Mouse (Mus musculus): ENCODE measurements around the gene Ints3. TPM values are rescaled to one million over a fixed set of nuclear protein-coding genes. Genes with fewer than 3 reads are reported as not detected.

The Ints3 gene
- 39.3 TPM for polyA plus RNA-seq (2012; fragmentation: generic; extraction: Trizol)
- long read RNA-seq, experiment 1, full-length matches to known transcripts, result 2 of 12 reads
- long read RNA-seq, experiment 1, partial matches to known transcripts, result 5 of 12 reads
- long read RNA-seq, experiment 1, other reads (novel, unspliced or antisense), result 5 of 12 reads
- long read RNA-seq, experiment 2, full-length matches to known transcripts, result 346 of 398 reads
- long read RNA-seq, experiment 2, partial matches to known transcripts, result 16 of 398 reads
- long read RNA-seq, experiment 2, other reads (novel, unspliced or antisense), result 36 of 398 reads

DNA sequence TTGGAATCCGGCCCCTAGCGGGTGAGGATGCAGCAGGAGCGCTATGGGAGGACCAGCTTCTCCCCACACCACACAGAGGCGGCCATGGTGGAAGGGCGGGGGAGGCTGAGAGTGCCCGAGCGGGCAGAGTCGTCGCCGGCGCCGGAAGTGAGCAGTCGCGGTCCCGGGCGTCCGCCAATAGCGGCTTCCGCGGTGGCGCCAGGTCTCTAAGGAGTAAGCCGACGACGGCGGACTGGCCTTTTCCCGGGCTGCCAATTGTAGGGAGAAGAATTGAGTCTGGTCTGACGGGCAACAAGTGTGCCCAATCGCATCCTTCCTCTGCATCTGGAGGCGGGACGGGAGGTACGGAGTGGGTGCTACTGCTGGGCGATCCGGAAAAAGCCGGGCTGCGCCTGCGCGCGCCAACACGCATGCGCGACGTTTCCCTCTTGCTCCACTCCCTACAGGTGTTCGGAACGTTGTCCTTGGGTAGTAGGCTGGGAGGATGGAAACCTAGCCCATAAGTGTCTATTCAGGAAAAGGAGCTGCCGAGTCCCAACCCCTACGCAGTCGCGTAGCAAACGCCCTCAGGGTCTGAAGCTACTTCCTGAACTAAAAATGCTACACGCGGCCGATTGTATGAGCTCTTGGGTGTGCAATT is at the start of gene Ints3:
TSS of gene Ints3 (minus strand) at position 242 of the 640 bp plus-strand sequence.
- Histone ChIP-seq H3K36me3 (ENCODE audit: control insufficient read depth, insufficient read depth) (peaks cover 22% of the 10 kb centered on the region), H3K4me3 (ENCODE audit: insufficient read depth, poor library complexity, severe bottlenecking) (peak within 1 kb of the TSS; percentile 84), H3K79me3 (ENCODE audit: low read depth) (peaks cover 16% of the 10 kb centered on the region), H3ac (ENCODE audit: control insufficient read depth, insufficient read length, low read depth) (peak within 1 kb of the TSS; percentile 88), H3K27me3 (ENCODE audit: control insufficient read depth, insufficient read depth, insufficient read length) (no peaks in the 10 kb centered on the region), H3K79me2 (ENCODE audit: control insufficient read depth, insufficient read depth) (peaks cover 40% of the 10 kb centered on the region)
- TF ChIP-seq CTCF (IDR thresholded peaks at IDR 0.05; ENCODE audit: control insufficient read depth, insufficient read depth, insufficient read length), result no peak
- no peak for TF ChIP-seq FOSL1 (IDR thresholded peaks at IDR 0.05; ENCODE audit: insufficient read depth, low read length, poor library complexity, severe bottlenecking)
- no peak for TF ChIP-seq MYOG (IDR thresholded peaks at IDR 0.05; ENCODE audit: control insufficient read depth, extremely low read depth, insufficient read length)
- no peak for TF ChIP-seq MYOD1 (IDR thresholded peaks at IDR 0.05; ENCODE audit: control insufficient read depth, insufficient read length, low read depth)
- peak; percentile 16 for TF ChIP-seq MAX (IDR thresholded peaks at IDR 0.05)
- no peak for TF ChIP-seq USF1 (IDR thresholded peaks at IDR 0.05; ENCODE audit: low read depth)

DNA sequence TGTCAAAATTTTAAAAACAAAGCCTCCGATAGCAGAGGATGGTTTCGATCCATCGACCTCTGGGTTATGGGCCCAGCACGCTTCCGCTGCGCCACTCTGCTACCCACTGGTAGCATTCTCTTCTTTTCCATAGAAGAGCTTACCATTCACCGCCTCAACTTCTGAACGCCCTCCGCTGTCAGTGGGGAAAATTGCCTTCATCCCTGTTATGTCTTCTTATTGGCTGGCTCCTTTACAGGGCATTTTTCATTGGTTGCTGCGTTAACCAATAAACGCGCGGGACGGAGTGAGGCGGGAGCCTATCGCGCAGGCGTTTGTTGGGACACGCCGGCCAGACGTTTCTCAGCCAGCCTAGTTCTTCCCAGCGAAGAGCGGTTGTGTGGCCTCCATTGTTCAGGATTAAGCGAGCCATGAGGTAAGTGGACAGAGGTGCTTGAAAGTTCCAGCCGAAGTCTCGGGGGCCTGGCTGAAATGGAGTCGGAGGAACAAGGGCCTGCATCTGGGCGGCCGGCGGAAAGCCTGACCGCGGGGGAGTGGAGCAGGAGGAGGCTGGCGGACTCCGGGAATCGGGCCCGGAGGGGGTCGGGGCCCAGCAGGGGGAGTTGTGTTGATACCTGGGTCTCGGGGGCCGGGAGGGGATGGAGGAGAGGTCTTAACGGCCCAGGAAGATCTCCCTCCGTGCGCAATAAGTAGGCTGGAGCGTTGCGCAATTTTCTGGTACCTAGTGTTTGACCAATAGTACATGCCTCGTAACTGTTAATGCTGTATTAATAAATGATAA is 42.6 kb upstream of the Ints3 start, which contains the start of gene Ilf2:
TSS of gene Ilf2 (plus strand) at position 296 of the 781 bp plus-strand sequence.
- H3ac ChIP-seq (ENCODE audit: control insufficient read depth, insufficient read length, low read depth), result peak within 1 kb of the TSS; percentile 63
- peaks cover 43% of the 10 kb centered on the region for H3K79me3 ChIP-seq (ENCODE audit: low read depth)
- TF ChIP-seq CEBPB (IDR thresholded peaks at IDR 0.05; ENCODE audit: low read depth) (peak; percentile 96), MYOG (IDR thresholded peaks at IDR 0.05; ENCODE audit: control insufficient read depth, extremely low read depth, insufficient read length) (no peak)
- no peaks in the 10 kb centered on the region for H3K27me3 ChIP-seq (ENCODE audit: control insufficient read depth, insufficient read depth, insufficient read length)
- H3K79me2 ChIP-seq (ENCODE audit: control insufficient read depth, insufficient read depth), result peaks cover 50% of the 10 kb centered on the region
- peak within 1 kb of the TSS; percentile 93 for H3K4me3 ChIP-seq (ENCODE audit: insufficient read depth, poor library complexity, severe bottlenecking)
- H3K36me3 ChIP-seq (ENCODE audit: control insufficient read depth, insufficient read depth), result peaks cover 31% of the 10 kb centered on the region

DNA sequence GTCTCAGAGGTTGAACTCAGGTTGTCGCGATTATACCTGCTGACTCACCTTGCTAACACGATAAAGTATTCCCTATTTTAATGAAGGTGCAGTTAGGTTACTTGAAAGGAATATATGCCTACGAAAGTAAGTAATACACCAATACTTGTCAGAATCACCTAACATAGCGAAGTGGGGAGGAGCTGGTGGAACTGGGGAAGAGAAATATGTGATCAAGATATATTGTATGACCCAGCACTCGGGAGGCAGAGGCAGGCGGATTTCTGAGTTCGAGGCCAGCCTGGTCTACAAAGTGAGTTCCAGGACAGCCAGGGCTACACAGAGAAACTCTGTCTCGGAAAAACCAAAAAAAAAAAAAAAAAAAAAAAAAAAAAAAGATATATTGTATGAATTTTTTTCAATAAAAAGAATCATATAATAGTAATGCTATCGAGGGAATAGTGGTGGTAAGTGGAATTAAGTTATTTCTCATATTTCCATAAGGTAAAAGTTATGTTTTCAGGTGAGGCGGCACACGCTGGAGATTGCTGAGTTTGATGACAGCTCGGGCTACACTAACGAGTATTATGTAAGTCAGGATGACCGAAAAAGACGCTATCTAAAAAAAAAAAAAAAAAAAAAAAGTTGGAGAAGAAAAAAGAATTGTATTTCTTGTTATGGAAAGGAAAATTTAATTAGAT is 41.9 kb upstream of the Ints3 start:
- Histone ChIP-seq H3K79me3 (ENCODE audit: low read depth) (peaks cover 40% of the 10 kb centered on the region), H3ac (ENCODE audit: control insufficient read depth, insufficient read length, low read depth) (no peak overlapping the region), H3K79me2 (ENCODE audit: control insufficient read depth, insufficient read depth) (peaks cover 43% of the 10 kb centered on the region), H3K36me3 (ENCODE audit: control insufficient read depth, insufficient read depth) (peaks cover 24% of the 10 kb centered on the region), H3K27me3 (ENCODE audit: control insufficient read depth, insufficient read depth, insufficient read length) (no peaks in the 10 kb centered on the region), H3K4me3 (ENCODE audit: insufficient read depth, poor library complexity, severe bottlenecking) (peak overlapping the region; percentile 21)
- TF ChIP-seq MAX (IDR thresholded peaks at IDR 0.05) (no peak), FOSL1 (IDR thresholded peaks at IDR 0.05; ENCODE audit: insufficient read depth, low read length, poor library complexity, severe bottlenecking) (no peak), CTCF (IDR thresholded peaks at IDR 0.05; ENCODE audit: control insufficient read depth, insufficient read depth, insufficient read length) (no peak), MYOG (IDR thresholded peaks at IDR 0.05; ENCODE audit: control insufficient read depth, extremely low read depth, insufficient read length) (no peak), USF1 (IDR thresholded peaks at IDR 0.05; ENCODE audit: low read depth) (no peak), CEBPB (IDR thresholded peaks at IDR 0.05; ENCODE audit: low read depth) (no peak)

DNA sequence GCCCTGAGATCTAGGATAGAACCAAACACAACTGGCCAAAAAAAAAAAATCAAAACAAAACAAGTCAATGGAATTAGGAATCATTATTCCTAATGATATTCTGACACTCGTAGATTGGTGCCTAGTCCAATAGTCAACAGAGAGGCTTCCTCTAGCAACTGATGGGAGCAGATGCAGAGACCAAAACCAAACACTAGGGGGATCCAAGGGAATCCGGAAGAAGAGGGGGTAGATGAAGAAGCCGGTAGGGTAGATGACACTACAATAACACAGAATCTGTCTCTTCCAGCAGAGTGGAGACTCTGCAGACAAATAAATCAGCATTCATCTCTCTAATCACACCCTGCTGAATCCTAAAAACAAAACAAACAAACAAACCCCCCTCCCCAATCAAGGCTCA is 38.8 kb upstream of the Ints3 start:
- peaks cover 13% of the 10 kb centered on the region for H3K79me2 ChIP-seq (ENCODE audit: control insufficient read depth, insufficient read depth)
- H3ac ChIP-seq (ENCODE audit: control insufficient read depth, insufficient read length, low read depth), result no peak overlapping the region
- H3K27me3 ChIP-seq (ENCODE audit: control insufficient read depth, insufficient read depth, insufficient read length), result no peaks in the 10 kb centered on the region
- no peak for TF ChIP-seq CTCF (IDR thresholded peaks at IDR 0.05; ENCODE audit: control insufficient read depth, insufficient read depth, insufficient read length)
- no peak for TF ChIP-seq MYOG (IDR thresholded peaks at IDR 0.05; ENCODE audit: control insufficient read depth, extremely low read depth, insufficient read length)
- TF ChIP-seq MAX (IDR thresholded peaks at IDR 0.05), result no peak
- TF ChIP-seq USF1 (IDR thresholded peaks at IDR 0.05; ENCODE audit: low read depth), result no peak
- no peak for TF ChIP-seq CEBPB (IDR thresholded peaks at IDR 0.05; ENCODE audit: low read depth)
- TF ChIP-seq MYOD1 (IDR thresholded peaks at IDR 0.05; ENCODE audit: control insufficient read depth, insufficient read length, low read depth), result no peak
- TF ChIP-seq FOSL1 (IDR thresholded peaks at IDR 0.05; ENCODE audit: insufficient read depth, low read length, poor library complexity, severe bottlenecking), result no peak
- H3K79me3 ChIP-seq (ENCODE audit: low read depth), result peaks cover 12% of the 10 kb centered on the region
- H3K4me3 ChIP-seq (ENCODE audit: insufficient read depth, poor library complexity, severe bottlenecking), result no peak overlapping the region
- no peaks in the 10 kb centered on the region for H3K36me3 ChIP-seq (ENCODE audit: control insufficient read depth, insufficient read depth)

DNA sequence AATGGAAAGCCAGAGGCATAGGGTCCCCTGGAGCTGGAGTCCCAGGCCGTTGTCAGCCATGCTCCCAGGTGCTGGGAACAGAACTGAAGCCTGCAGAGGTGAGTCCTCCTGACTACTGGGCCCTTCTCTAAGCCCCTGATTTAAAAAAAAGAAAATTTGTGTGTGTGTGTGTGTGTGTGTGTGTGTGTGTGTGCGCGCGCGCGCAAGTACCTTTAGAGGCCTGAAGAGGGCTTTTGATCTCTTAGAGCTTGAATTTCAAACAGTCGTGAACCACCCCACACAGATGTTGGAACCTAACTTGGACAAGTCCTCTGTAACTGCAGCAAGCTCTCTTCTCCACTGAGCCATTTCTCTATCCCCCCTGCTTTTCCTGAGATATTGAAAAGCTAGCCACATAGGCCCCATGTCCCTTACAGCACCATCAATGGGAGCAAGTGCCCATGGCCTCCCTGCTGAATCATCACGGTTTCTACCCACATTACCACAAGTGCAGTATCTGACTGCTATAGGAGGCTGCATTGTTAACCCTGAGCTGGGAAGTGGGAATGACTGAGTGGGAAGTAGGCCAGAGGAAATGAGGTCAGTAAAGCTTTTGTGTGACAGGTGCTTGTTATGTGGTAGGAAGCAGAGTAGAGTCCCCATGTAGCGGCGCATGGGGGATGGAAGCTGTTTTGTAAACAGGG is 34.3 kb upstream of the Ints3 start:
- no peak overlapping the region for H3K4me3 ChIP-seq (ENCODE audit: insufficient read depth, poor library complexity, severe bottlenecking)
- H3K36me3 ChIP-seq (ENCODE audit: control insufficient read depth, insufficient read depth), result no peaks in the 10 kb centered on the region
- H3ac ChIP-seq (ENCODE audit: control insufficient read depth, insufficient read length, low read depth), result no peak overlapping the region
- no peak for TF ChIP-seq MAX (IDR thresholded peaks at IDR 0.05)
- no peak for TF ChIP-seq CTCF (IDR thresholded peaks at IDR 0.05; ENCODE audit: control insufficient read depth, insufficient read depth, insufficient read length)
- no peak for TF ChIP-seq USF1 (IDR thresholded peaks at IDR 0.05; ENCODE audit: low read depth)
- TF ChIP-seq FOSL1 (IDR thresholded peaks at IDR 0.05; ENCODE audit: insufficient read depth, low read length, poor library complexity, severe bottlenecking), result no peak
- no peak for TF ChIP-seq CEBPB (IDR thresholded peaks at IDR 0.05; ENCODE audit: low read depth)
- no peak for TF ChIP-seq MYOD1 (IDR thresholded peaks at IDR 0.05; ENCODE audit: control insufficient read depth, insufficient read length, low read depth)
- no peak for TF ChIP-seq MYOG (IDR thresholded peaks at IDR 0.05; ENCODE audit: control insufficient read depth, extremely low read depth, insufficient read length)
- no peaks in the 10 kb centered on the region for H3K79me2 ChIP-seq (ENCODE audit: control insufficient read depth, insufficient read depth)
- no peaks in the 10 kb centered on the region for H3K79me3 ChIP-seq (ENCODE audit: low read depth)
- peaks cover 5% of the 10 kb centered on the region for H3K27me3 ChIP-seq (ENCODE audit: control insufficient read depth, insufficient read depth, insufficient read length)

All from C2C12 (cell line).